Mouse (Mus musculus) embryonic fibroblast, embryonic 13.5 days (primary cell): ENCODE measurements at regions not wholly inside any gene's neighbourhood (a gene's known extent, or its start where the extent isn't known, plus 50 kb on each side); places are given as distances from the start of the nearest gene placed in this dataset.
"Not testable (repeated sequence)": the region's sequence is repeated elsewhere in the genome, so short reads cannot be mapped to it uniquely, and the experiment has no call there.

Source experiments
- H3K27ac ChIP-seq: 2 replicates; pipeline ENCODE4 v1.5.1; 2012; ENCODE audit warnings: low read length, control low read depth, inconsistent platforms; ENCODE audit not compliant: insufficient read depth
- H3K4me1 ChIP-seq: 2 replicates; pipeline ENCODE4 v1.6.1; 2011; ENCODE audit warnings: low read length; ENCODE audit not compliant: control insufficient read depth, insufficient read depth
- H3K4me3 ChIP-seq: 2 replicates; pipeline ENCODE4 v1.5.1; 2011; ENCODE audit warnings: mild to moderate bottlenecking, control low read depth, low read length; ENCODE audit not compliant: insufficient read depth
- CTCF ChIP-seq: IDR thresholded peaks from 2 replicates; pipeline ENCODE4 v1.5.1; 2011; ENCODE audit warnings: mild to moderate bottlenecking, control low read depth, low read length, moderate library complexity, borderline replicate concordance; ENCODE audit not compliant: insufficient read depth
- POLR2A ChIP-seq: IDR thresholded peaks from 2 replicates; pipeline ENCODE4 v1.6.1; 2011; ENCODE audit warnings: low read depth, mild to moderate bottlenecking, control low read depth, low read length, moderate library complexity

GRCm38 (mm10) chr2:107117564-107117963 is 58.1 kb upstream of the Fshb start:
- no peak for TF ChIP-seq CTCF
- TF ChIP-seq POLR2A, result no peak
- no peak overlapping the region for H3K4me3 ChIP-seq

DNA sequence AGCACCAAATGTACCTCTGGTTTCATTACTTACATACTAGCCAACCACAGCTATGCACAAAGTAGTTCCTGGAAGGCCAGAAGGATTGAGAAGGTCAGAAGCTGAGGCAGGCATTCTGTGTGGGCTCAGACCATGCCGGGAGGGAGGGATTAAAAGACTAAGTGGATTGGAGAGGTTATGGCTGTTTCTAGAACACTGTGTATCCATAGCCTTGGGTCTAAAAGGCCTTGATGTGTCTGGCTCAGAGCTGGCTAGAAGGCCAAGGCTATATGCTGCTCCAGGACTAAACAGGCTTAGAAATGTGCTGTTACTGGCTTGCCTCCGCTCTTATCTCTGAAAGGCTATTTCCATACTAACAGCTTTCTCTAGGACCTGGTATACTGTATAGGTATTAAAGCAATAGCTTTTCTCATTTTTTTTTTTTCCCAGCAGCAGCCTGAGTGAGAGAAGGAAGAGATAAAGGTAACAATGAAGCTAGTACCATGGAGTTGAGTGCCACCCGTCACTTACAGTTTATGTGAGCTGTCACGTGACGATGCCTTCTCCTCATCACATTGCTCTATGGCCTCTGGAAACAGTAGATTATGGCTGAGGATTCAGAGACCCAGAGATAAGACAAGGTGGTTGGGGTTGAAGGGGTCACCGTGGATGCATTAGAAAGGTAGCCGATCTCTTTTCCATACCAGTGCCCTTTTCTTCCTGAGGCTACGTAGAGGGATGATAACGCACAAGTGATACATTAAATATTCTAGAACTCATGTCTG is 59.4 kb upstream of the Fshb start:
- H3K4me3 ChIP-seq, result no peak overlapping the region
- H3K4me1 ChIP-seq, result no peaks in the 10 kb centered on the region
- H3K27ac ChIP-seq, result no peak overlapping the region
- TF ChIP-seq POLR2A (no peak), CTCF (no peak)

More at GRCm38 (mm10) chr2:107117564-107117963, 58.1 kb upstream of the Fshb start:
- Histone ChIP-seq H3K4me1 (no peaks in the 10 kb centered on the region), H3K27ac (no peak overlapping the region)

GRCm38 (mm10) chr2:107119697-107120096 is 60.2 kb upstream of the Fshb start:
- H3K4me1 ChIP-seq, result no peaks in the 10 kb centered on the region
- no peak for TF ChIP-seq POLR2A
- no peak for TF ChIP-seq CTCF
- H3K4me3 ChIP-seq, result no peak overlapping the region
- H3K27ac ChIP-seq, result no peak overlapping the region

DNA sequence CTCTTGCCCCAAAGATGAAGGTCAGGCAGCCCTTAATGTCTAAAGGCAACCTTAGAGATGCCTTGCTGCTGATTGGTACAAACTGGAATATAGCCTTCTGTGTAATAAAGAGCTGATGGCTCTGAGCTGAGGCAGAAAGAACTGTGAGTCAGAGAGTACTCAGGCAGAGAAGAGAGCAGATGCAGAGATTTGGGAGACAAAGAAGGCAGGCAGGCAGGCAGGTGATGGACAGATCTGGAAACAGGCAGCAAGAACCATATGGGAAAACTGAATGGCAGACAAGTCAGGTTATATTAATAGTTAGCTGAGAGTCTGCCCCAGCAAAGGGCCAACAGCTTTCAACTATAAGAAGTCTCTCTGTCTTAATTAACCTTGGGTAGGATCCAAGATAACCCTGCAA is 73.7 kb upstream of the Fshb start:
- no peak for TF ChIP-seq CTCF
- TF ChIP-seq POLR2A, result no peak

DNA sequence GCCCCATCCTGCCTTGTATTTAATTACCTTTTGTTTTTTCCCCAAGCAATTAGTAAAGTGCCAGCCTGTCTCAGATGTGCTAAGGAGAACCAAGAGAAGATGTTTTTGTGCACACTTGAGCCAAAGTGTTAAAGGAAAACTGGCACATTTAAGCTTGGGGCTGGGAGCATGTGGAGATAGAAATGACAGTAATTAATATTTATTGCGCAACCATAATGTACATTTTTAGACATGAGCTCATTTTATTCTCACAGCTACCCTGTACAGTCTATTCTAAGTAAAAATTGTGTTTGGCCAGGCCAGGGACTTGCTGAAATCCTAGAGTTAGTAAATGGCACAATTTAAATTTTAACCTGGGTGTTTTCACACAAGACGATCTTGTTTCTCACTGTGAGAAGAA is 89.9 kb upstream of the Fshb start:
- Histone ChIP-seq H3K4me3 (no peak overlapping the region), H3K27ac (no peak overlapping the region), H3K4me1 (no peaks in the 10 kb centered on the region)
- TF ChIP-seq CTCF (no peak), POLR2A (no peak)

More for the DNA sequence above, 73.7 kb upstream of the Fshb start:
- Histone ChIP-seq H3K4me3 (no peak overlapping the region), H3K27ac (no peak overlapping the region), H3K4me1 (no peaks in the 10 kb centered on the region)

DNA sequence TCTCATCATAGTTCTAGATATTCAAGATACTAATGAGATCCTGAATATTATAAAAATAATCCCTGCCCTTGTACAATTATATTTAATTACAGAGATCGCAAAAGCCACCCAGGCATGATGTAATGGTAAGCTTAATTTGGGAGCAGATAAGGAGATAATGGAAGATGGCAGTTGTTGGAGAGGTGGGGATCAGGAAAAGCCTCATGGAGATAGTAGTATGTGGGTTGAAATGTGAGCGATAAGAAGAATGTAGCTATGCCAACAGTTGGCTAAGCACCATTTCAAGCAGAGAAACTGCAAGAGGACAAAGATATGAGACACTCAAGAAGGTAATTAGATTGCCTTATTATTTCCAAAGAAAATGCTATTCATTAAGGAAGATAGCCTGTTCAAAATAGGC is 90.4 kb upstream of the Fshb start:
- H3K4me3 ChIP-seq, result no peak overlapping the region
- no peak overlapping the region for H3K27ac ChIP-seq
- H3K4me1 ChIP-seq, result no peaks in the 10 kb centered on the region
- TF ChIP-seq POLR2A, result no peak
- no peak for TF ChIP-seq CTCF

DNA sequence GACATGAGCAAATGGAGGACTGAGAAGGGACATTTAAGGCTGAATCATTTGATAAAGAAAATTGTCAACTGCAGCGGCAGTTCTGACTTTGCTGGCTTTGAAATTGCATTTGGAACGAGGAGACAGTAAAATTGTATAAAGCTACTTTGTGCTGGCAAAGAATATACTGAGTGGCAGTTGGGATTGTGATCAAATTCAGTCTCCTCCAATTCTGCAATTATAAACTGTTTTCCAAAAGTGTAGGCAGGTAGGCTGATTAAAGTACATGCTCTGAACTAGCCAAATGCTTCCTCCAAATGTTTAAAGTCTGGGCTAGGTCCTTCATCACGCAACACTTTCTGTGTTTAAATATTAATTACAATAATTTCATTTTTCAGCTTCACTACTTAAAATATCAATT is 90.9 kb upstream of the Fshb start:
- TF ChIP-seq CTCF, result no peak
- H3K4me1 ChIP-seq, result no peaks in the 10 kb centered on the region
- H3K27ac ChIP-seq, result no peak overlapping the region
- H3K4me3 ChIP-seq, result no peak overlapping the region

DNA sequence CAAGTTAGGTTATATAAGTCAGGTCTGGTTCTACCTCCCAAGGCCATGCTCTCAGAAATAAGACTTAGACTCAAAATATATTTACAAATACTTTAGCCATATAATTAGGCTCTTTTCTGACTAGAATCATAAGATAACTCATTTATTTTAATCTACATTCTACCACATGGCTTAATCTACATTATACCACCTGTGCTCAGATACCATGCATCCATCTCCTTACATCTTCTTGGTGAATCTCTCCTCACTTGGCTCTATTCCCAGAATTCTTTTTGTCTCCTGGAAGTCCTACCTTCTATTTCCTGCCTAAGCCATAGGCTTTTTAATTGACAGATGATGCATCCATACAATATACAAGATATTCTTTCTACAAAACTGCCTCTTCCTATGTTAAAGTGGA is 92.4 kb upstream of the Fshb start:
- TF ChIP-seq CTCF, result no peak
- no peak for TF ChIP-seq POLR2A
- Histone ChIP-seq H3K4me3 (no peak overlapping the region), H3K4me1 (no peaks in the 10 kb centered on the region), H3K27ac (no peak overlapping the region)

GRCm38 (mm10) chr2:107158836-107159402 is 99.5 kb upstream of the Fshb start:
- not testable (repeated sequence) for H3K4me3 ChIP-seq, H3K27ac ChIP-seq, H3K4me1 ChIP-seq

DNA sequence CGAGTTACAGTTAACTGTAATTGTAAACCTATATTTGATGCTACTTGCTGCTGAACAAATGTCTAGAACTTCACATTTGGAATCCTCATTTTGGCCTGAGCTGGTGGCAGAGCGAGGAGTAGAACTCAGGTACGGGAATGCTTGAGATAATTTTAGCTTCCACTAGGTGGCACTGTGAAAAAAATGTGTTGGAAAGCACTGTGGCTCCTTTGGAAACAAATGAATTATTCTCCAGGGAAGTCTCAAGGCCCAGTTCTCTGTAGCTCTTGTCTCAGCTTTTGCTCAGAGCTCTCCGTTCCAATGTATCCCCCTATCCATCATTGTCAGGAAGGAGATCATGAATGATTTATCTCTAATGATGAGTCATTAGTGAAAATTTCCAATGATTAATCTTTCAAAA is 114.7 kb upstream of the Kcna4 start:
- Histone ChIP-seq H3K4me1 (no peaks in the 10 kb centered on the region; the same call in 1 of the 2 replicates), H3K27ac (no peak overlapping the region; the same call in 1 of the 2 replicates), H3K4me3 (no peak overlapping the region)
- TF ChIP-seq POLR2A (no peak), CTCF (no peak)
